Mouse (Mus musculus): ENCODE data around the gene Mical2.

- TF ChIP-seq CTCF (IDR thresholded peaks at IDR 0.05; ENCODE audit: borderline replicate concordance, insufficient read depth, low read depth, low read length) (no peak), POLR2A (IDR thresholded peaks at IDR 0.05; ENCODE audit: borderline replicate concordance, insufficient read depth, low read length) (no peak)
These were observed 172.1 kb downstream of the Mical2 start for GRCm38 (mm10) chr7:112397786-112398185.
